Mouse (Mus musculus): Measurements from ENCODE around the gene Xntrpc. TPM values are rescaled to one million over a fixed set of nuclear protein-coding genes. Genes with fewer than 3 reads are reported as not detected.

Xntrpc gene
- polyA plus RNA-seq, 1 experiment from 2014 or later = 0.99 TPM

DNA sequence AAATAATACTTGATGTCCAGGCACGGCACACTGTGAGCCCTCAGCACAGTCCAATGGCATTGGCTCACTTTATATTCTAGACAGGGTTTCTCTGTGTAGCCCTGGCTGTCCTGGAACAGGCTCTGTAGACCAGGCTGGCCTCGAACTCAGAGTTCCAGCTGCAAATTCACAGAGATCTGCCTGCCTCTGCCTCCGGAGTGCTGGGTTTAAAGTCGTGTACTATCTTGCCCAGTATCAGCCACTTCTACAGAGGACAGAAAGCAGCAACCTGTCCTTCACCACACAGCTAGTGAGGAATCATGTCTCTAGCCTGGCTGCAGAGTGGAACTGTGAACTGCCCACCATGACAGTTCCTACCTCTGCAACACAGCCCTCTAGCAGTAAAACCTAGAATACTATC lies 44.2 kb downstream of the Xntrpc start:
- no peak for ATAC-seq (ENCODE audit: low FRiP score, low read depth)
- H3K4me2 ChIP-seq = no peak overlapping the region
- no peak overlapping the region for H3K27ac ChIP-seq (replicated peaks)
- peaks cover 5% of the 10 kb centered on the region; the same call in 1 of the 2 replicates for H3K4me1 ChIP-seq (replicated peaks)
- H3K4me3 ChIP-seq = no peak overlapping the region
- no peaks in the 10 kb centered on the region for H3K9me3 ChIP-seq
- no peaks in the 10 kb centered on the region for H3K27me3 ChIP-seq
- no peaks in the 10 kb centered on the region for H3K36me3 ChIP-seq
- no peak overlapping the region for H3K9ac ChIP-seq
- WGBS = 85% methylated on average over 4 of the region's 4 CpGs

DNA sequence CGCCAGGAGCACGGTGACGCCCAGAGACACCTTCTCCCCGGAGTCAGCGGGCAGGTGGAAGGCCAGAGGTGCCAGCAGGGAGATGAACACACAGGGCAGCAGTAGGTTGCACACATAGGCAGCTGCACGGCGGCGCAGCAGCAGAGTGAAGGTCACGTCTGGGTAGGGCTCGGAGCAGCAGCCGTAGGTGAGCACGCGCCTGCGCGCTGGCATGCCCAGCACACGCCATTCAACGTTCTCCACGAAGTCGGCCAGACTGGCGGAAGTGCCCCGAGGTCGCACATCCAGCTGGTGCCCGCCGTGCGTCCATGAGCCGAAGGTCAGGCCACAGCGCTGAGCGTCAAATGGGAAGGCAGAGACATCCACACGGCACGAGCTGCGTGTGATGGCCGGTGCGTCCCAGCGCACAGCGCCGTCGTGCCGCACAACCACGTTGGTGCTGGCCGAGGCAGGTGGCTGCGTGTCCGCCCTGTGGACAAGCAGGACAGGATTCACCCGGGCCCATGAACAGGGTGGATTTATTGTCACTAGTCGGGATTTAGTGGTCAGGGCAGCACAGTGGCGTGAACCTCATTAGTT lies 47.7 kb downstream of the Xntrpc start:
- Histone ChIP-seq H3K4me2 (no peak overlapping the region), H3K27me3 (no peaks in the 10 kb centered on the region), H3K9ac (no peak overlapping the region), H3K9me3 (no peaks in the 10 kb centered on the region), H3K27ac (replicated peaks) (no peak overlapping the region), H3K4me1 (replicated peaks) (no peaks in the 10 kb centered on the region), H3K4me3 (no peak overlapping the region), H3K36me3 (peaks cover 5% of the 10 kb centered on the region)
- no peak for ATAC-seq (ENCODE audit: low FRiP score, low read depth)
- 88% methylated on average over 45 of the region's 45 CpGs for WGBS

GRCm38 (mm10) chr7:102116579-102117331 lies 51.2 kb downstream of the Xntrpc start, which contains the start of gene Chrna10:
Gene Chrna10, minus strand, starts transcription at chr7:102116828.
- no peak within 1 kb of the TSS for H3K9ac ChIP-seq
- no peak within 1 kb of the TSS for H3K4me3 ChIP-seq
- H3K36me3 ChIP-seq = peaks cover 39% of the 10 kb centered on the region
- H3K9me3 ChIP-seq = no peaks in the 10 kb centered on the region
- WGBS = 58% methylated on average over 7 of the region's 7 CpGs
- no peak within 1 kb of the TSS for H3K27ac ChIP-seq (replicated peaks)
- H3K27me3 ChIP-seq = no peaks in the 10 kb centered on the region
- no peak within 1 kb of the TSS for H3K4me2 ChIP-seq
- ATAC-seq (ENCODE audit: low FRiP score, low read depth) = no peak; the same call in 1 of the 2 replicates
- no peaks in the 10 kb centered on the region for H3K4me1 ChIP-seq (replicated peaks)

- H3K9ac ChIP-seq = no peak overlapping the region
- no peaks in the 10 kb centered on the region for H3K9me3 ChIP-seq
- WGBS = 84% methylated on average over 6 of the region's 6 CpGs
- H3K27me3 ChIP-seq = no peaks in the 10 kb centered on the region
- no peak overlapping the region for H3K4me2 ChIP-seq
- no peak overlapping the region for H3K27ac ChIP-seq (replicated peaks)
- no peaks in the 10 kb centered on the region for H3K4me1 ChIP-seq (replicated peaks)
- H3K36me3 ChIP-seq = peaks cover 45% of the 10 kb centered on the region
- no peak overlapping the region for H3K4me3 ChIP-seq
- ATAC-seq (ENCODE audit: low FRiP score, low read depth) = no peak
Measured at GRCm38 (mm10) chr7:102117382-102117781, 51.9 kb downstream of the Xntrpc start.

DNA sequence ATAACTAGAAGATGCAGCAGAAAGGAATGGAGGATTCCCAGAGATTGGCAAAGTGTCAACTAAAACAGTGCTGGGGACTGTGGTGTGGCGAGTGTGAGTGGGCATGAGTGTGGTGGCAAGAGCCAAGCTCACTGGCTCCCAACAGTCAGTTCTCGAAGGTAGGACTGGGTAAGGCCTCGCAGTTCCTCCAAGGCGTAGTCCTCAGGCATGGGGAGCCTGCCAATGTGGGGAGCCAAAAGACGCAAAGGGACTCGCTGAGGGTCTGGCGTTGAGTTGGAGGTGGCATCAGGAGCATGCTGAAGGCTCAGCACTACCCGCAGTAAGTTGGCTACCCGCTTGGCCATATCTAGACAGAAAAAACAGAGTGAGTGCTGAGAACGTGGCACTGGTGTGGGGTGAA lies 54.8 kb downstream of the Xntrpc start:
- H3K9ac ChIP-seq = no peak overlapping the region
- 93% methylated on average over 10 of the region's 10 CpGs for WGBS
- H3K4me1 ChIP-seq (replicated peaks) = no peaks in the 10 kb centered on the region
- H3K27me3 ChIP-seq = no peaks in the 10 kb centered on the region
- no peak overlapping the region for H3K4me3 ChIP-seq
- H3K4me2 ChIP-seq = no peak overlapping the region
- no peaks in the 10 kb centered on the region for H3K9me3 ChIP-seq
- no peak overlapping the region for H3K27ac ChIP-seq (replicated peaks)
- ATAC-seq (ENCODE audit: low FRiP score, low read depth) = no peak
- peaks cover 74% of the 10 kb centered on the region for H3K36me3 ChIP-seq

DNA sequence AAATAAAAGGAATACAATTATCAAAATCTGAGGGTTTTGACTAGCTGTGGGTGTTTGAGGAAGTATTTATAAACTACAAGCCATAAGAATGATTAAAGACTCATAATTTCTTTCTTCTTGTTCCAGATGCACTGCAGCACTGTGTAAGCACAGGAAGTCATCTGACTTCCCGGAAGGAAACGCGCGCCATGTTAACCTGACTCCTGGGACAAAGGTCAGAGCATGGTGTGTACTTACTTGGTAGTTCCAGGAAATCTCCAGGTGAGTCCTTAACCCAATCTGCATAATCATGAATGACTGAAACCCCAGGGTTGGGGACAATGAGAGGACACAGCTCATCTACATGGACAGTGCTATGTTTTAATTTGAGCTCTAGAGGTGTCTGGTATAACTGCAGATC lies 66.9 kb downstream of the Xntrpc start:
- H3K36me3 ChIP-seq = peaks cover 70% of the 10 kb centered on the region

GRCm38 (mm10) chr7:102137464-102137863 lies 72.0 kb downstream of the Xntrpc start:
- no peaks in the 10 kb centered on the region for H3K4me1 ChIP-seq (replicated peaks)
- H3K9me3 ChIP-seq = no peaks in the 10 kb centered on the region
- 88% methylated on average over 1 of the region's 1 CpGs for WGBS
- no peaks in the 10 kb centered on the region for H3K27me3 ChIP-seq
- ATAC-seq (ENCODE audit: low FRiP score, low read depth) = no peak
- H3K4me2 ChIP-seq = no peak overlapping the region
- H3K4me3 ChIP-seq = no peak overlapping the region
- H3K9ac ChIP-seq = no peak overlapping the region
- H3K27ac ChIP-seq (replicated peaks) = no peak overlapping the region
- H3K36me3 ChIP-seq = peaks cover 79% of the 10 kb centered on the region

More for the DNA sequence above, 66.9 kb downstream of the Xntrpc start:
- H3K4me3 ChIP-seq = no peak overlapping the region
- no peaks in the 10 kb centered on the region for H3K4me1 ChIP-seq (replicated peaks)
- H3K4me2 ChIP-seq = no peak overlapping the region
- no peaks in the 10 kb centered on the region for H3K9me3 ChIP-seq
- H3K27me3 ChIP-seq = no peaks in the 10 kb centered on the region
- no peak overlapping the region for H3K9ac ChIP-seq
- WGBS = 96% methylated on average over 4 of the region's 4 CpGs
- no peak overlapping the region for H3K27ac ChIP-seq (replicated peaks)
- no peak for ATAC-seq (ENCODE audit: low FRiP score, low read depth)

DNA sequence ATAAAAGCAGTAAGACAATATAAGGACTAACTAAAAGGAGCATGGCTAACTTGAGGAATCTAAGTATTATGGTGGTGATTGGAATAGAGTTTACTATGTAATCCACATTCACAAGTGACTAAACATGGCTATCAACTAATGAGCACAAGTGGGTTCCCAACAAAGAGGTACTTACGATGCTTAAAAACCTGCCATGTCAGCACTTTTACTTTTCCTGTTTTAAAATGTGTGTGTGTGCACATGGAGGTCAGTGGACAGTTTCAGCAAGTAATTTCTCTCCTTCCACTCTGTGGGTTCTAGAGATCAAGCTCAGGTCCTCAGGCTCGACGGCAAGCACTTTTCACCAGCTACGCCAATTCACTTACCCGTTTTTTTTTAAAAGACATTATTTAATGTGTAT lies 72.4 kb downstream of the Xntrpc start:
- WGBS = 98% methylated on average over 5 of the region's 5 CpGs
- Histone ChIP-seq H3K4me1 (replicated peaks) (no peaks in the 10 kb centered on the region), H3K36me3 (peaks cover 75% of the 10 kb centered on the region), H3K27ac (replicated peaks) (no peak overlapping the region), H3K9ac (no peak overlapping the region), H3K4me3 (no peak overlapping the region), H3K4me2 (no peak overlapping the region), H3K9me3 (no peaks in the 10 kb centered on the region), H3K27me3 (no peaks in the 10 kb centered on the region)
- no peak for ATAC-seq (ENCODE audit: low FRiP score, low read depth)

Other genes with a start within 250 kb of the Xntrpc start
- 1.5 and 2.3 TPM in 2 replicates for gene Phox2a, start 247.4 kb upstream of the Xntrpc start, polyA plus RNA-seq (2015; fragmentation: Nextera tagmentation; extraction: Ambion mirVana)
- 17.2 and 18.2 TPM in 2 replicates for gene Inppl1, start 227.5 kb upstream of the Xntrpc start, polyA plus RNA-seq (2015; fragmentation: Nextera tagmentation; extraction: Ambion mirVana)
- gene Folr2, start 208.5 kb upstream of the Xntrpc start, polyA plus RNA-seq (2015; fragmentation: Nextera tagmentation; extraction: Ambion mirVana) = 2.4 and 2.9 TPM in 2 replicates
- 72.9 and 77.5 TPM in 2 replicates for gene Anapc15, start 202.0 kb upstream of the Xntrpc start, polyA plus RNA-seq (2015; fragmentation: Nextera tagmentation; extraction: Ambion mirVana)
- 29.8 and 51.4 TPM in 2 replicates for gene Folr1, start 194.9 kb upstream of the Xntrpc start, polyA plus RNA-seq (2015; fragmentation: Nextera tagmentation; extraction: Ambion mirVana)
- gene Lamtor1, start 159.8 kb upstream of the Xntrpc start, polyA plus RNA-seq (2015; fragmentation: Nextera tagmentation; extraction: Ambion mirVana) = 155 and 165 TPM in 2 replicates
- gene Tomt, start 159.4 kb upstream of the Xntrpc start, polyA plus RNA-seq (2015; fragmentation: Nextera tagmentation; extraction: Ambion mirVana) = 0.45 and 0.49 TPM in 2 replicates
- gene Lrrc51, start 131.8 kb upstream of the Xntrpc start, polyA plus RNA-seq (2015; fragmentation: Nextera tagmentation; extraction: Ambion mirVana) = 12.5 and 15.2 TPM in 2 replicates
- gene Numa1, start 131.6 kb upstream of the Xntrpc start, polyA plus RNA-seq (2015; fragmentation: Nextera tagmentation; extraction: Ambion mirVana) = 43.3 and 46.5 TPM in 2 replicates
- gene Il18bp, start 47.0 kb upstream of the Xntrpc start, polyA plus RNA-seq (2015; fragmentation: Nextera tagmentation; extraction: Ambion mirVana) = 4.7 and 5.4 TPM in 2 replicates
- 34.5 and 35.5 TPM in 2 replicates for gene Rnf121, start 244 bp upstream of the Xntrpc start, polyA plus RNA-seq (2015; fragmentation: Nextera tagmentation; extraction: Ambion mirVana)
- gene Xndc1, start 202 bp upstream of the Xntrpc start, polyA plus RNA-seq (2015; fragmentation: Nextera tagmentation; extraction: Ambion mirVana) = 26.7 and 28.1 TPM in 2 replicates
- 0.81 TPM in 1 of 2 replicates, not detected in the other for gene Trpc2, start 17.4 kb downstream of the Xntrpc start, polyA plus RNA-seq (2015; fragmentation: Nextera tagmentation; extraction: Ambion mirVana)
- gene Art1, start 36.0 kb downstream of the Xntrpc start, polyA plus RNA-seq (2015; fragmentation: Nextera tagmentation; extraction: Ambion mirVana) = 0.41 and 0.44 TPM in 2 replicates
- gene Art5, start 43.8 kb downstream of the Xntrpc start, polyA plus RNA-seq (2015; fragmentation: Nextera tagmentation; extraction: Ambion mirVana) = 0.17 and 0.28 TPM in 2 replicates
- gene Chrna10, start 51.1 kb downstream of the Xntrpc start, polyA plus RNA-seq (2015; fragmentation: Nextera tagmentation; extraction: Ambion mirVana) = not detected in 2 replicates
- gene Nup98, start 144.5 kb downstream of the Xntrpc start, polyA plus RNA-seq (2015; fragmentation: Nextera tagmentation; extraction: Ambion mirVana) = 19.0 and 20.6 TPM in 2 replicates
- 59.0 and 64.0 TPM in 2 replicates for gene Pgap2, start 144.5 kb downstream of the Xntrpc start, polyA plus RNA-seq (2015; fragmentation: Nextera tagmentation; extraction: Ambion mirVana)
- gene Rhog, start 190.3 kb downstream of the Xntrpc start, polyA plus RNA-seq (2015; fragmentation: Nextera tagmentation; extraction: Ambion mirVana) = 20.1 and 20.5 TPM in 2 replicates
- 13.6 and 15.1 TPM in 2 replicates for gene Stim1, start 202.1 kb downstream of the Xntrpc start, polyA plus RNA-seq (2015; fragmentation: Nextera tagmentation; extraction: Ambion mirVana)